Mouse (Mus musculus) lung, adult 2 months (tissue): ENCODE results near the gene Grm2.

ENCODE experiments used
- CTCF ChIP-seq: fragments of 200-500 bp; IDR thresholded peaks from 2 replicates; pipeline ENCODE4 v1.5.1; 2011; ENCODE audit warnings: mild to moderate bottlenecking, low read length, control low read depth; ENCODE audit not compliant: insufficient read depth
- POLR2A ChIP-seq: fragments of 200-500 bp; IDR thresholded peaks from 2 replicates; pipeline ENCODE4 v1.6.1; 2011; ENCODE audit warnings: low read depth, mild to moderate bottlenecking, control low read depth, low read length, borderline replicate concordance; ENCODE audit errors: extremely low read depth

- no peak for TF ChIP-seq POLR2A
- no peak for TF ChIP-seq CTCF
These were observed 41.3 kb downstream of the Grm2 start for GRCm38 (mm10) chr9:106614616-106615015.
